Mouse (Mus musculus) layer of hippocampus, postnatal 10 days (tissue): ENCODE data around the gene Dtx2. TPM values are rescaled to one million over a fixed set of nuclear protein-coding genes. Genes with fewer than 3 reads are reported as not detected.

Experiments
- DNase-seq, 2 experiments: peaks; one replicate each; pipeline ENCODE4 v3.0.0; 2021; ENCODE audit warnings: low spot score in 2 of 2
- total RNA-seq, 2 experiments: library from RNA; stranded (reverse); gene quantifications; 2 replicates each; pipeline ENCODE4 v1.2.3; 2021

The Dtx2 gene
- total RNA-seq, 2 experiments from 2014 or later: 10.0 to 12.4 TPM

DNA sequence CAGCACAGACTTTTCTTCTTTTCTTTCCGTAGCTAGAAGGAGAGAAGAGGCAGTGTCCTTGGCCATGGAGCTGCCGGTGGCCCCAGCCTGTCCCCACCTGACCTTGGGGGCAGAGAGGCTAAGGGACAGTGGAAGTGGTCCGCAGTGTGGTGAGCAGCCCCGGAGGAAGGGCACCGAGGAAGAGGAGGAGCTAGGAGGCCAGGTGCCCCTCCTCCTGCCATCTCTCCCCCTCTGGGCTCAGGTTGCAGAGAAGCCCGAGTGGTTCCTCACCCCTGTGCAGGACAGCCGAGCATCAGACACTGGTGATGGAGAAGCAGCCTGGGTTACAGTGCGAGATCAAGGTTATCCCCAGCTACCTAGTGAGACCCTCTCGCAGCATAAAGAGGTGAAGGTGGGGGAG is 20.2 kb upstream of the Dtx2 start, which contains the start of gene Ssc4d:
TSS of gene Ssc4d (minus strand) at position 167 of the 400 bp plus-strand sequence.
- no peak for DNase-seq

DNA sequence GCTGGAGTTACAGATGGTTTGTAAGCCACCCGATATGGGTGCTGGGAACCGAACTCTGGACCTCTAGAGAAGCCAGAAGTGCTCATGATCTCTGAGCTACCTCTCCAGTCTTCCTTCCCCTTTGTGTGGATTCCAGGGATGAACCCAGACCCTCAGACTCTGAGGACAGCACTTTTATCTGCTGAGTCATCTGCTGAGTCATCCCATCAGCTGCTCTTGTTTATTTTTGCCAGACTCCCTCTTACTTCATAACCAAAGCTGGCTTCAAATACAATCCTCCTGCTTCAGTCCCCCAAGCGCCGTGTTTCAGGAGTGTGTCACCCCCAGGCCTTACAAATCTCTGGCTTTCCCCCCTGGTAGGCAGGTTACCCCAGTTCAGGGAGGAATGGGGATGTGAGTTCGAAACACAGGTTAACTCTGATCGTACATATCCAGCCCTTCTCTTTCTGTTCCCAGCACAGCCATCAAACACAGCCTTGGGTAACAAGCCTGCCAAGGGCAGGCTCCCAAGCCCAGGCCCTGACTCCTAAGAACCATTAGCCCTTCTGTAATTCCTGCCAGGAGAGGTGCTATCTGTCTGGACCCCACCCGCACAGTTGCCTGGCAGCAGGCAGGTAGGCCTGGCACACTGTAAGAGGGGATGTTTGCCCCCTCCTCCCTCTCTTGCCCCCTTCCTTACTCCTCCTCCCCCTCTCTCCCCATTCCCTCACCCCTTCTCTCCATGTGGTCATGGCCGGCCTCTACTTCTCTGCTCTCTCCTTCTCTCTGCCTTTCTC is 18.5 kb upstream of the Dtx2 start:
- no peak for DNase-seq

- DNase-seq: no peak
These were observed 15.2 kb upstream of the Dtx2 start for GRCm38 (mm10) chr5:135979381-135979780.

GRCm38 (mm10) chr5:135979904-135980303 is 14.7 kb upstream of the Dtx2 start, which contains the start of gene Zp3:
Gene Zp3, plus strand, starts transcription at chr5:135980099.
- DNase-seq: no peak

DNA sequence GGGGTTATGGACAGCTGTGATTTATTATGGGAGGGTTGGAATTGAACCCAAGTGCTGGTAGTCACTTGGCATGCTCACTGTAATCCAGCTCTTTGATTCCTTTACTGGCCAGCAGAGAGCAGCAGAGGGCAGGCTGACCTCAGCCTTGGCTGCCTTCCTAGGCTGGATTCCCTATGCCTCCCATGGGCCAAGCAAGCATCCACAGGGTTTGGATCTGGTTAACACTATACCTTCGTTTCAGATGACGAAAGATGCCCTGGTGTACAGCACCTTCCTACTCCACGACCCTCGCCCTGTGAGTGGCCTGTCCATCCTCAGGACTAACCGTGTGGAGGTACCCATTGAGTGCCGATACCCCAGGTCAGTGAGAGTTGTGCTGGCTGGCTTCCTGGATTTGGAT is 12.2 kb upstream of the Dtx2 start:
- DNase-seq: peak; percentile 59 to 68

GRCm38 (mm10) chr5:135984546-135985044 is 10.0 kb upstream of the Dtx2 start:
- no peak for DNase-seq

GRCm38 (mm10) chr5:135987248-135987647 is 7.4 kb upstream of the Dtx2 start:
- DNase-seq: peak in 1 of 2 experiments; percentile 33

DNA sequence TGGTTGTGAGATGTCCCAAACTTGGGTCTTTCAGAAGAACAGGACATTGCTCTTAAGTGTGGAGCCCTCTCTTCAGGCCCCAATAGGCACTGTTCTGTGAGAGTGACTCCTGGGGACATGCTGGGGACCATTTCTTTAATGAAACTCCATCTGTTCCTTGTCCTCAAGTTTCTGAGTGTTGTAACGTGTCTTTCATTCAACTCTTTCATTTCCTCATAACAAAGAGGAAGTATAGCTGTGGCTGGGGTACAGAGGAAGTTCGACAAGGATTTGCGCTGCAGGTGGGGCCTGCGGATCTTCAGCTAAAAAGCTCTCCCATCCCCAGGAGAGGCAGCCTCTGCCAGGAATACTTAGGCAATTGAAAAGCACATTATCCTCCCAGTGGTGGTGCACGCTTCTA is 4.0 kb upstream of the Dtx2 start:
- DNase-seq: no peak

- no peak for DNase-seq
These were observed 1.1 kb upstream of the Dtx2 start for GRCm38 (mm10) chr5:135993381-135993965.

DNA sequence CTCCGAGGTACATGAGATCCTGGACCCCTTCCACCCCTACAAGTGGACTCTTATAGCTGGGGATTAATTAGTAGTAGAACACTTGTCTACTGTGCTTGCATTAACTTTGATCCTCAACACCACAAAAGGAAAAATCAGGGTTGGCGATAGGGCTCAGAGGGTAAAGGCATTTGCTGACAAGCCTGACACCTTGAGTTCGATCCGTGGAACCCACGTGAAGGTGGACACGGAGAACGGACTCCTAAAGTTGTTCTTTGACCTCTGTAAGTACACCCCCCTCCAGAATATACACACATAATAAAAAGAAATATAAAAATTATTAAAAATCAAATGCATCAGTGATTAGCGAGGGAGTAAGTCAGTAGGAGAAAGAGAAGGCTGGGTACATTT is 270 bp upstream of the Dtx2 start:
- DNase-seq: no peak

GRCm38 (mm10) chr5:135996162-135996561 is 1.6 kb downstream of the Dtx2 start:
- DNase-seq: no peak

GRCm38 (mm10) chr5:136001222-136001621 is 6.6 kb downstream of the Dtx2 start:
- DNase-seq: no peak

DNA sequence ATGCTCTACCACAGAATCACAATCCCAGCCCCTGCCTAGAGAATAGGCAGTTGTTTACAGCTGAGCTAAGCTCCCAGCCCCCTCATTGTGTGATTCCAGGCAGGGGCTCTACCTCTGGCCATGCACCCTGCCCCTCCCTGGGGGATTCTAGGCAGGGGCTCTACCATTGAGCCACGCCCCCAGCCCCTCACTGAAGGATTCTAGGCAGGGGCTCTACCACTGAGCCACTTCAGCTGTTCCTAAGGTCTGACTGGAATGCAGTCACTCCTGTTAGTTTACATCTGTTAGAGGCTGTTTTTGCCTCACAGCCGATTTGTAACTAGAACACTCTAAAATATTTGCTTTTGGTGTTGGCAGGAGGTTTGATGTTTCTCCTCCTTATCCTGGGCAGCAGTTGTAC is 7.7 kb downstream of the Dtx2 start:
- no peak for DNase-seq

GRCm38 (mm10) chr5:136002751-136003151 is 8.2 kb downstream of the Dtx2 start:
- no peak for DNase-seq

GRCm38 (mm10) chr5:136004537-136004936 is 9.9 kb downstream of the Dtx2 start:
- DNase-seq: no peak

GRCm38 (mm10) chr5:136007745-136008144 is 13.1 kb downstream of the Dtx2 start:
- no peak for DNase-seq

- no peak for DNase-seq
These were observed 20.3 kb downstream of the Dtx2 start for GRCm38 (mm10) chr5:136014877-136015276.

DNA sequence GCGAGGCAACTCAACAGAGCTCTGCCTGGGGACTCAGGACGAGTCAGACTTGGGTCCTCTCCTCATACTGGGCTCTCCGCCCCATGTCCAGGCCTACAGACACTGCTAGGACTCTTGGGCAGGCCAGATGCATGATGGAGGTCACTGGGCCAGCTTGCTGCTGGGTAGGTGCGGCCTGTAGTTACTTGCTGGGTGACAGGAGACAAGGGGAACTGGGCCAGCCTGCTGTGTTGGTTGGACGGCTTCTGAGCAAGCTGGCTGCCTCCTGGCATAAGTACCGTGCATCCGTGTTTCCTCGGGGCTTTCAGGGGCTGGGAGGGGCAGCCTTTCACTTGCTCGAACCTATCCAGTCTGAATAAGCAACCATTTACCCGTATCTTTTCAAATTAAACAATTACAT is 21.0 kb downstream of the Dtx2 start:
- no peak for DNase-seq

DNA sequence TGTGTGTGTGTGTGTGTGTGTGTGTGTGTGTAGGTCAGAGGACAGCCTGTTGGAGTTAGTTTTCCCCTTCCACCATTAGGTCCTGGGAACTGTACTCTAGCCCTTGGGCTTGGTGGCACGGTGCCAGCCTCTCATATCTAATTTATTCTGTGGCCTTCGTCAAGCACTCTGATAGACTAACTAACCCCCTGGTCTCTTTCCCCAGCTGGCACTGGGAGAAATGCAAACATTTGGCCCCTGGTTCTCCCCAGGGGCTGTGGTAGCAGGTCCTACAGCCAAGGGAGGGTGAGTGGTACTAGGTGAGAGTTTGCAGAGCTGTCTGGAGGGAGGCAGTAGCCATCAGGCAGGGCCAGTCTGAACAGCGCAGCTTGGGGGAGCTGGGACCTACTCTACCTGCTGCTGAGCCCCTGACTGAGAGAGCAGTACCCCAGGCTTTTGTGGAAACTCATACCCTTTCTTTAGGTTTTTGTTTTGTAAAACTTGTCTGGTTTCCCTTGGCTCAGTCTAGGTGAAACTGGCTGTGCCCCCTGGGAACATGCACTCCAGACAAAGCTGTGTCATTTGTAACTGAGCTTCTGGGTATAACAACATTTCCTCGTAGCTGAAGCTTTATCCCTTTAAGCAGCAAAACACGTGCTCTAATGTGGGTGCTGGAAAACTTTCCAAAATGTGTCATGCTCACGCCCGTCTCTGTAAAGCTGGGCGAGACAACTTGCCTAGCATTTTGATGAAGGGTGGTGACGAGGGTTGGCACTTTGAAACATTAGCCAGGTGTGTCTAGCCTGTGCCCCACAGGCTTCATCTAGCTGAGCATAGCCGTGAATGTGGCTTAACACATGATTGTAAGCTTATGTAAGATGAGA is 21.6 kb downstream of the Dtx2 start:
- DNase-seq: peak in 1 of 2 experiments; percentile 35

DNA sequence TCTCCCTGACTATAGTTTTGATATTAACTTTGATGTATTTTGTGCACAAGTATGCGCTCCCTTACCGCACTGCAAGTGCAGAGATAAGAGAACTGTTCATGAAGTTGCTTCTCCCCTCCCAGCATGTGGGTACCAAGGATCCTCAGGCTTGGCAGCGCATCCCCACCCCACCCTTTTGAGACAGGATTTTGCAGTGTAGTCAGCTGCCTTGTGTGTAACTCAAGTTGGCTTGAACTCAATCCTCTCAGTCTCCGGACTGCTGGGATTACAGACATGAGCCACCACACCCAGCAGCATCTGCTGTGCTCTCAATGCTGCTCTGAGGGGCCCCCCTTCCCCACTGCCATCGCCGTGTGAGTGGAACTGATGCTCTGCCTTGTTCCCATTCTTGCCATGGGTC is 22.7 kb downstream of the Dtx2 start:
- DNase-seq: no peak

DNA sequence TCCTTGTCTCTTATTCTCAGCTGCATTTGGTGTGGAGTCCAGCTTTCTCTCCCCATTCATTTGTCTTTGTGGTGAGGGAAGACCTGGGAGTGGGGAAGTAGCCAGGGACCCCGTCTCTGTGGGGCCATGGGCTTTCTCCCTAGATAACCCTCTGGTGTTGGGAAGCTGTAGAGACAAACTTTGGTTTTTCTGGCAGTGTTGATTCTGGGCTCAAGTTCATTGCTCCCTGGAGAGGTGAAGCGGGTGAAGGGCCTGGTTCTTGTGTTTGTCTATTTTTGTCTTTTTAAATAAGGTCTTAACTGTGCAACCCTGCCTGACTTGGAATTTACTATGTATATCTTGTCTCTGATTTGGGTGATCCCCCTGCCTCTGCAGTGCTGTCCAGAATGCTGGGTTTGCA is 24.1 kb downstream of the Dtx2 start:
- DNase-seq: no peak

GRCm38 (mm10) chr5:136019907-136020306 is 25.3 kb downstream of the Dtx2 start:
- DNase-seq: no peak
